Mouse (Mus musculus) limb, embryonic 11.5 days (tissue): ENCODE measurements around the gene Zfp354a. TPM values are rescaled to one million over a fixed set of nuclear protein-coding genes. Genes with fewer than 3 reads are reported as not detected.
"Not testable (repeated sequence)": the region's sequence is repeated elsewhere in the genome, so short reads cannot be mapped to it uniquely, and the experiment has no call there.

Experiments used
- ATAC-seq: fragments of 200-750 bp; cut with Nextera tagmentation; 2 replicates; pipeline ENCODE4 v1.8.0; 2017; ENCODE audit warnings: low read depth; ENCODE audit not compliant: insufficient number of reproducible peaks, low FRiP score, low TSS enrichment
- DNase-seq: peaks from one replicate; pipeline ENCODE4 v3.0.0-alpha.2; 2015; ENCODE audit warnings: low spot score
- H3K27ac ChIP-seq: fragments of 300-500 bp; sonication (generic); replicated peaks from 2 replicates; pipeline ENCODE4 v1.5.1; 2014; ENCODE audit warnings: low read depth, mild to moderate bottlenecking, low read length
- H3K27me3 ChIP-seq: fragments of 300-500 bp; sonication (generic); 2 replicates; pipeline ENCODE4 v1.6.1; 2014; ENCODE audit warnings: mild to moderate bottlenecking, low read length, mixed read lengths; ENCODE audit not compliant: control insufficient read depth, insufficient read depth
- H3K36me3 ChIP-seq: fragments of 300-500 bp; sonication (generic); 2 replicates; pipeline ENCODE4 v1.6.1; 2014; ENCODE audit warnings: mild to moderate bottlenecking, low read length, moderate library complexity, mixed read lengths; ENCODE audit not compliant: control insufficient read depth, insufficient read depth
- H3K4me1 ChIP-seq: fragments of 300-500 bp; sonication (generic); 2 replicates; pipeline ENCODE4 v1.6.1; 2014; ENCODE audit warnings: low read length, mixed read lengths; ENCODE audit not compliant: control insufficient read depth, insufficient read depth
- H3K4me2 ChIP-seq: fragments of 300-500 bp; sonication (generic); 2 replicates; pipeline ENCODE4 v1.6.1; 2014; ENCODE audit warnings: low read depth, mild to moderate bottlenecking, moderate library complexity; ENCODE audit not compliant: severe bottlenecking
- H3K4me3 ChIP-seq: fragments of 300-500 bp; sonication (generic); 2 replicates; pipeline ENCODE4 v1.5.1; 2014; ENCODE audit warnings: low read depth, low read length
- H3K9ac ChIP-seq: fragments of 300-500 bp; sonication (generic); 2 replicates; pipeline ENCODE4 v1.6.1; 2014; ENCODE audit warnings: mild to moderate bottlenecking, low read length
- H3K9me3 ChIP-seq: fragments of 300-500 bp; sonication (generic); 2 replicates; pipeline ENCODE4 v1.6.1; 2016; ENCODE audit warnings: low read length; ENCODE audit not compliant: control insufficient read depth
- WGBS: fragments of 180-500 bp; shearing (Covaris S2); extraction: QIAGEN DNeasy Blood & Tissue Kit; methylation state at CpG from one replicate; pipeline ENCODE4 v1.1.7; 2014; 5-methylcytosine and 5-hydroxymethylcytosine counted together
- polyA plus RNA-seq: library from polyadenylated mRNA; unstranded; fragments of >200 nt; fragmentation: Nextera tagmentation; extraction: Ambion mirVana; gene quantifications from 2 replicates; pipeline ENCODE4 v1.2.1, GENCODE M21; 2014

Zfp354a gene
- polyA plus RNA-seq, 1 experiment from 2014 or later: 9.4 TPM

DNA sequence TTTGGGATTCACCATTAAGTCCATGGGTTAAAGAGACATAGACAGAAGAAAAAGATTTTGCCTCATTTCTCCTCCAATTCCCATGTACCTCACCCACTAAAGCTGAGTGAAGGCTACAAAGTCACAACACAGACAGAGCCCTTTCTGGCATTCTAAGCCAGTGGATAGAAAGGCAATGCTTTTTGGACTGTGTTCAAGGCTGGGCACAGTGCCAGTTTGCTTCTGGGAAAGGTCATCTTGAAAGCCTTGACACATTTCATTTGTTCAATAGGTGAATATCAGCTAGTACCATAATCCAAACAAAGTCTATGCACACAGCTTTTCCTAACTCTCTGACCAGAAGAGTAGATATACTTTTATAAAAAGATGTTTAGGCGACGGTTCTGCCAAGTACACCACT is 23.1 kb upstream of the Zfp354a start:
- H3K27me3 ChIP-seq: no peaks in the 10 kb centered on the region

DNA sequence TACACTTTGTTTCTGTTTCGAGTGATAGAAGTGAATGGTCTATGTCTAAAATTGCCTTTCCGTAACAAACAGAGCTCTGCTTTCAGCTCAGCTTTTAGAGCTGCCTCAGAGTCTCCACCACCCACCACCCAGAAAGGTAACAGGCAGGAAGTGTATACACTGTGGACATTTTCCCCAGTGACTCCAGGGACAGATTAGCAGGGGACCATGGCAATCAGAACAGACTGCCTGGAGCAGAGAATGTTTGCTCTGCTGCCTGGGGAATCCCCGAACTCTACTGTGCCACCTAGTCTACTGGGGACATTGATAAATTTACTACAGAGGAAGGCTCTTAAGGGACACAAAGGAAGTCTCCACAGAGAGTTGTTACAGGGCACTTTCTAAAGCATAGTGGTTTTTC is 14.3 kb upstream of the Zfp354a start:
- not testable (repeated sequence) for H3K4me1 ChIP-seq, H3K36me3 ChIP-seq, H3K27me3 ChIP-seq, H3K9ac ChIP-seq, ATAC-seq, H3K27ac ChIP-seq, H3K4me2 ChIP-seq, H3K4me3 ChIP-seq, H3K9me3 ChIP-seq, DNase-seq
- WGBS: 77% methylated on average over 3 of the region's 3 CpGs

More for the DNA sequence above, 23.1 kb upstream of the Zfp354a start:
- 93% methylated on average over 2 of the region's 2 CpGs for WGBS
- H3K9ac ChIP-seq: no peak overlapping the region
- no peak for ATAC-seq
- no peaks in the 10 kb centered on the region for H3K9me3 ChIP-seq
- H3K4me1 ChIP-seq: no peaks in the 10 kb centered on the region
- H3K4me2 ChIP-seq: no peak overlapping the region
- no peak for DNase-seq
- H3K4me3 ChIP-seq: no peak overlapping the region
- no peaks in the 10 kb centered on the region for H3K36me3 ChIP-seq
- no peak overlapping the region for H3K27ac ChIP-seq

DNA sequence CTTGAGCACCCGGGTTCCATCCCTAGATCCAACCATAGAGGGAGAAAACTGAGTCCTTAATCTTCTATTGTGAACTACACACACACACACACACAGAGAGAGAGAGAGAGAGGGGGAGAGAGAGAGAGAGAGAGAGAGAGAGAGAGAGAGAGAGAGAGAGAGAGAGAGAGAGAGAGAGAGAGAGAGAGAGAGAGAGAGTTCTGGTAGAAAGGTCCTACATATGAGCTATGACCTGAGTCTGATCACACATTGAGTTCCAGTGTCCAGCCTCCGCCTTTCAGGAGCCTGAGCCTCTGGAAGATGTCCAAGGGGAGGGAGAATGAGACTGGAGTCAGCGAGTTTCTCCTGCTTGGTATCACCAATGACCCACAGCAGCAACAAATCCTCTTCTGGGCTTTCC is 11.2 kb upstream of the Zfp354a start, which contains the start of gene Olfr1375:
Gene Olfr1375, plus strand, starts transcription at position 301 of the 400 bp plus-strand sequence.
- not testable (repeated sequence) for H3K4me2 ChIP-seq, DNase-seq, H3K9me3 ChIP-seq, H3K4me3 ChIP-seq, H3K9ac ChIP-seq, H3K27me3 ChIP-seq, H3K36me3 ChIP-seq, ATAC-seq, H3K4me1 ChIP-seq, H3K27ac ChIP-seq
- 94% methylated on average over 3 of the region's 3 CpGs for WGBS

DNA sequence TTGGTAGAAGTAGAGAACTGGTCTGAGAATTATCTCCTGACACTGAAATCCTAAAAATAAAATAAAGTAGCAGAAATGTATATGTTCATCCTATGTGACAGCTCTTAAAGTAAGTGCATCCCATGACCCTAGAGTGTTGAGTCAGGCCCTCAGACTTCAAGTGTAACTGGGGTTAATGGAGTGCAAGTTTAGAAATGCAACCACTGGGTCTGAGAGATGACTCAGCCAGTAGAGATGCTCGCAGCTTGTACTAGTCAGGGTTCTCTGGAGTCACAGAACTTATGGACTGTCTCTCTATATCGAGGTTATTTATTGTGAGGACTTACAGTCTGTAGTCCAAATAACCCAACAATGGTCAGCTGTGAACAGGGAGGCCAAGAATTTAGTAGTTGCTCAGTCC is 7.4 kb upstream of the Zfp354a start:
- Histone ChIP-seq H3K4me2 (no peak overlapping the region), H3K4me3 (no peak overlapping the region), H3K27ac (no peak overlapping the region), H3K27me3 (no peaks in the 10 kb centered on the region), H3K9ac (no peak overlapping the region), H3K9me3 (no peaks in the 10 kb centered on the region), H3K4me1 (no peaks in the 10 kb centered on the region), H3K36me3 (no peaks in the 10 kb centered on the region)
- DNase-seq: no peak
- no peak for ATAC-seq
- 65% methylated on average over 2 of the region's 2 CpGs for WGBS

DNA sequence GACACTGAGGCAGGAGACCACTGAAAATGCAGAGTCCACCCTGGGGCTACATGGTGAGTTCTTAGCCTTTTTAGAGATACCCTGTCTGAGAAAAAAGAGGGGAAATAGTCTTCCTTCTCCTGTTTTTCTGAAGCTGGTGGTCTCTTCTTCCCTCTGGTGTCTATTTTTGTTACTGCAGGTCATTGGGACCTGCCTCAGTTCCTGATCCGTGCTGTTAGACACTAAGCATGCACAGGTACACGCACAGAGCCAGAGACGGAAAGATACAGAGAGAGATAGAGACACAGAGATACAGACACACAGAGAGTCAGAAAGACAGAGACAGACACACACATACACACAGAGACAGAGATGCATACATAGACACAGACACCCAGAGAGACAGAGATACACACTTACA is 5.8 kb upstream of the Zfp354a start:
- Histone ChIP-seq H3K4me3 (no peak overlapping the region), H3K4me1 (no peaks in the 10 kb centered on the region), H3K9me3 (no peaks in the 10 kb centered on the region), H3K27ac (no peak overlapping the region), H3K9ac (no peak overlapping the region), H3K27me3 (no peaks in the 10 kb centered on the region), H3K36me3 (no peaks in the 10 kb centered on the region), H3K4me2 (no peak overlapping the region)
- DNase-seq (no peak), ATAC-seq (no peak)
- WGBS: 54% methylated on average over 3 of the region's 3 CpGs

DNA sequence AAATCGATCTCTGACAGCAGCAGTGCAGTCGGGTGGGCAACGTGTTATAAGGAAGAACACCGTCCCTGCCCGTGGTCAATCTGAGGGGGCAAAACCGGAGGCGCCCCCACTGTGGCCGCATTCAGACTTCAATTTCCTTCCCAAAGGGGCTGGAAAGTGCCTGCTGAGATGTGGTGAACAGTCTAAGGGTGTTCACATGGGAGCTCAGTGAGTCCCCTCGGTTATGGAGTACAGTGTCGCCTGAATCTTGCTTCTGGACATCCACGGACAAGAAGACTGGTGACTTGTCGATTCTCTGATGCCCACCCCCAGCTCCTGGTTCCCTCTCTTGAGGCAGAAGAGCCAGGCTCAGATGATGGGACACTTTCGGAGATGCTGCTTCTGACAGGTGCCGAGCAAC is 583 bp downstream of the Zfp354a start:
- 19% methylated on average over 14 of the region's 14 CpGs for WGBS
- ATAC-seq (peak; percentile 62; the same call in 1 of the 2 replicates), DNase-seq (no peak)
- Histone ChIP-seq H3K4me1 (0 out of 2 replicates have a peak, but pooled peaks cover 2% of the 10 kb centered on the region), H3K9me3 (no peaks in the 10 kb centered on the region), H3K36me3 (no peaks in the 10 kb centered on the region), H3K4me2 (peak overlapping the region; percentile 54), H3K9ac (peak overlapping the region; percentile 75), H3K4me3 (peak overlapping the region; percentile 59), H3K27ac (no peak overlapping the region), H3K27me3 (no peaks in the 10 kb centered on the region)

DNA sequence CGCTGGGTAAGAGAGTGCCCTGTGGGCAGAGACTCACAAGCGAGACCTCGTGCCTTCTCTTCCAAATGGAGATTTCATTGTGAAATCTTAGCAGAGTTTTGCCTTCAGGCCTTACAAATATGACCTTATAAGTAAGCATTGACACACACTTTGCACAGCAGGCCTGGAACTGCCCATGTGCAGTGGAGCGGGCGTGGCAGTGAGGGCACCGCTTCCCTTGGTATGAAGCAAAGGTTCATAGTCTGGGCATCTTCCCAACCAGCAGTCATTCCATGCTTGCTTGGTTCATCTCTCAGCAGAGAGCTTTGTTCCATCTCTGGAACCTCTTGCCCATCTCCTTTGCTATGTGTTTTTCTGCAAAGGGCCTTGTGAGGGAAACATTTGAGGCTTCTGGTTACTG is 1.9 kb downstream of the Zfp354a start:
- Histone ChIP-seq H3K4me1 (0 out of 2 replicates have a peak, but pooled peaks cover 2% of the 10 kb centered on the region), H3K9me3 (no peaks in the 10 kb centered on the region), H3K27me3 (no peaks in the 10 kb centered on the region), H3K9ac (no peak overlapping the region), H3K27ac (no peak overlapping the region), H3K4me2 (no peak overlapping the region), H3K4me3 (no peak overlapping the region), H3K36me3 (no peaks in the 10 kb centered on the region)
- 92% methylated on average over 6 of the region's 6 CpGs for WGBS
- ATAC-seq: no peak
- no peak for DNase-seq

DNA sequence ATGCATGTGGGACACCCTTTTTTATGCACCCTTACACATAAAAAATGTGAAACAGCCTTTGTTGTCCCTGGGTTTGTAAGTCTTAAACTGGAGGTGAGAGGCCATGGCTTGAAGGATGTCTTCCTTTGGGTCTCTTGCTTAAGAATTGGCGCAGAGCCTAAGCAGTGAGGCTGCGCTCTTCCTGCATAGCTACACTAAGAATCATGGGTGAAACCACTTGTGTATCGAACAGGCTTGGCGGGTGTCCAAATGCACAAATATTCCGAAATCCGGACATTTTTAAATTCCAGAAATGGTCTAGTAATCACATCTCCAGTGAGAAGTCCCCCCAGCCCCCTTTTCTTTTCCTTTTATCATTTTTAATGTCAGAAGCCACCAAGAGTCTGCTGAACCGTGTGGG is 4.2 kb downstream of the Zfp354a start:
- H3K4me2 ChIP-seq: no peak overlapping the region
- no peak overlapping the region for H3K4me3 ChIP-seq
- H3K4me1 ChIP-seq: 0 out of 2 replicates have a peak, but pooled peaks cover 2% of the 10 kb centered on the region
- no peak for DNase-seq
- no peaks in the 10 kb centered on the region for H3K9me3 ChIP-seq
- no peak overlapping the region for H3K27ac ChIP-seq
- no peaks in the 10 kb centered on the region for H3K36me3 ChIP-seq
- H3K27me3 ChIP-seq: no peaks in the 10 kb centered on the region
- 94% methylated on average over 7 of the region's 7 CpGs for WGBS
- no peak overlapping the region for H3K9ac ChIP-seq
- no peak for ATAC-seq

DNA sequence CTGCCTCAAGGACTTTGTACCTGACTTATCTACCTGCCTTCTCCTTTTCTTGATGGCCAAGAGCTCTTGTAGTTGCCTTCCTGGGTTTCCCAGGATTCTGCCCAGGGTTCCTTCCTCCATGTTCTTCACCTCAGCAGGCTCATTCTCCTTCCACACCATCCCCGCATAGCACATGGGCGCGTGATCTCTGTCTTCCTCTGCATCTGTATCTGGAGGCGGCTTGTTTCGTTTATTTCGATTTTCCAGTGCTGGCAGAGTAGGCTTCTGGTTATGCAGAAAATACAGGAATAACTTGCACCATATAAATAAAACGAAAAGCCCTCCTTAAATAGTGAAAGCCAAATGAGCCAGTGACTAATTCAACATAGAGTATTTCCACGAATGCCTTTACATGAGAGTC is 4.8 kb downstream of the Zfp354a start:
- H3K4me3 ChIP-seq: no peak overlapping the region
- 95% methylated on average over 8 of the region's 8 CpGs for WGBS
- H3K36me3 ChIP-seq: no peaks in the 10 kb centered on the region
- DNase-seq: no peak
- H3K27me3 ChIP-seq: no peaks in the 10 kb centered on the region
- H3K4me2 ChIP-seq: no peak overlapping the region
- H3K4me1 ChIP-seq: 0 out of 2 replicates have a peak, but pooled peaks cover 2% of the 10 kb centered on the region
- ATAC-seq: no peak
- no peak overlapping the region for H3K27ac ChIP-seq
- H3K9me3 ChIP-seq: no peaks in the 10 kb centered on the region
- H3K9ac ChIP-seq: no peak overlapping the region
